Mouse (Mus musculus) heart, postnatal 0 days (tissue): ENCODE measurements at regions not wholly inside any gene's neighbourhood (a gene's known extent, or its start where the extent isn't known, plus 50 kb on each side); places are given as distances from the start of the nearest gene placed in this dataset.

Source experiments
- ATAC-seq: fragments of 200-750 bp; cut with Nextera tagmentation; 2 replicates; pipeline ENCODE4 v1.8.0; 2017; ENCODE audit warnings: low read depth, moderate number of reproducible peaks, moderate library complexity; ENCODE audit not compliant: insufficient read depth
- DNase-seq: peaks from one replicate; pipeline ENCODE4 v3.0.0-alpha.2; 2016; ENCODE audit warnings: low spot score
- H3K27ac ChIP-seq: fragments of 300-500 bp; sonication (generic); 2 replicates; pipeline ENCODE4 v1.5.1; 2014; ENCODE audit warnings: low read depth, mild to moderate bottlenecking
- H3K27me3 ChIP-seq: fragments of 300-500 bp; sonication (generic); 2 replicates; pipeline ENCODE4 v1.6.1; 2014; ENCODE audit warnings: low read length, mixed read lengths; ENCODE audit not compliant: control insufficient read depth, insufficient read depth
- H3K36me3 ChIP-seq: fragments of 300-500 bp; sonication (generic); replicated peaks from 2 replicates; pipeline ENCODE4 v1.6.1; 2014; ENCODE audit warnings: low read length, mixed read lengths; ENCODE audit not compliant: control insufficient read depth, insufficient read depth
- H3K4me1 ChIP-seq: fragments of 300-500 bp; sonication (generic); 2 replicates; pipeline ENCODE4 v1.6.1; 2014; ENCODE audit warnings: antibody characterized with exemption; ENCODE audit not compliant: control insufficient read depth, insufficient read depth
- H3K4me2 ChIP-seq: fragments of 300-500 bp; sonication (generic); 2 replicates; pipeline ENCODE4 v1.6.1; 2014; ENCODE audit warnings: low read depth, mild to moderate bottlenecking, low read length, moderate library complexity
- H3K4me3 ChIP-seq: fragments of 300-500 bp; sonication (generic); 2 replicates; pipeline ENCODE4 v1.5.1; 2014; ENCODE audit warnings: low read depth, low read length
- H3K9ac ChIP-seq: fragments of 300-500 bp; sonication (generic); replicated peaks from 2 replicates; pipeline ENCODE4 v1.6.1; 2014; ENCODE audit warnings: low read depth, low read length, mixed read lengths
- H3K9me3 ChIP-seq: fragments of 300-500 bp; sonication (generic); replicated peaks from 2 replicates; pipeline ENCODE4 v1.6.1; 2016; ENCODE audit warnings: low read length; ENCODE audit not compliant: control insufficient read depth
- CTCF ChIP-seq: IDR thresholded peaks from 2 replicates; pipeline ENCODE4 v1.5.1; 2016; ENCODE audit warnings: antibody characterized with exemption, control low read depth, low read depth
- EP300 ChIP-seq: IDR thresholded peaks from 2 replicates; pipeline ENCODE4 v1.6.1; 2016; ENCODE audit warnings: antibody characterized with exemption, low read depth
- WGBS: fragments of 180-500 bp; shearing (Covaris S2); extraction: QIAGEN DNeasy Blood & Tissue Kit; methylation state at CpG from one replicate; pipeline ENCODE4 v1.1.7; 2014; 5-methylcytosine and 5-hydroxymethylcytosine counted together

- DNase-seq: no peak
- ATAC-seq: no peak
- TF ChIP-seq EP300: no peak
- no peak for TF ChIP-seq CTCF
Observed at GRCm38 (mm10) chr16:95196141-95196540, 61.2 kb upstream of the Kcnj15 start.

GRCm38 (mm10) chr16:95196622-95197021 lies 60.7 kb upstream of the Kcnj15 start:
- 0% methylated on average over 1 of the region's 1 CpGs for WGBS
- H3K27ac ChIP-seq: no peak overlapping the region
- H3K9ac ChIP-seq: no peak overlapping the region
- H3K4me3 ChIP-seq: no peak overlapping the region
- DNase-seq: peak; percentile 54
- no peaks in the 10 kb centered on the region for H3K9me3 ChIP-seq
- H3K4me1 ChIP-seq: no peaks in the 10 kb centered on the region
- H3K4me2 ChIP-seq: no peak overlapping the region
- no peaks in the 10 kb centered on the region for H3K36me3 ChIP-seq
- no peaks in the 10 kb centered on the region for H3K27me3 ChIP-seq
- TF ChIP-seq CTCF: peak; percentile 82
- TF ChIP-seq EP300: no peak
- no peak; the same call in 1 of the 2 replicates for ATAC-seq

More at GRCm38 (mm10) chr16:95196141-95196540, 61.2 kb upstream of the Kcnj15 start:
- Histone ChIP-seq H3K4me1 (no peaks in the 10 kb centered on the region), H3K27me3 (no peaks in the 10 kb centered on the region), H3K4me2 (no peak overlapping the region), H3K4me3 (no peak overlapping the region), H3K9ac (no peak overlapping the region), H3K27ac (no peak overlapping the region), H3K36me3 (no peaks in the 10 kb centered on the region), H3K9me3 (no peaks in the 10 kb centered on the region)
- 56% methylated on average over 4 of the region's 4 CpGs for WGBS

- TF ChIP-seq EP300: no peak
- no peak for TF ChIP-seq CTCF
- Histone ChIP-seq H3K4me1 (no peaks in the 10 kb centered on the region), H3K9ac (no peak overlapping the region), H3K36me3 (no peaks in the 10 kb centered on the region), H3K27ac (no peak overlapping the region), H3K9me3 (no peaks in the 10 kb centered on the region), H3K4me3 (no peak overlapping the region), H3K4me2 (no peak overlapping the region), H3K27me3 (no peaks in the 10 kb centered on the region)
- 52% methylated on average over 19 of the region's 19 CpGs for WGBS
- ATAC-seq: no peak
- no peak for DNase-seq
Observed at GRCm38 (mm10) chr16:95198795-95199563, 58.4 kb upstream of the Kcnj15 start.

GRCm38 (mm10) chr16:95202126-95202883 lies 55.1 kb upstream of the Kcnj15 start:
- H3K9me3 ChIP-seq: no peaks in the 10 kb centered on the region
- no peaks in the 10 kb centered on the region for H3K4me1 ChIP-seq
- ATAC-seq (no peak), DNase-seq (no peak)
- no peak for TF ChIP-seq CTCF
- TF ChIP-seq EP300: no peak
- H3K4me2 ChIP-seq: no peak overlapping the region
- no peak overlapping the region for H3K27ac ChIP-seq
- H3K9ac ChIP-seq: no peak overlapping the region
- H3K27me3 ChIP-seq: no peaks in the 10 kb centered on the region
- no peak overlapping the region for H3K4me3 ChIP-seq
- no peaks in the 10 kb centered on the region for H3K36me3 ChIP-seq
- 62% methylated on average over 7 of the region's 7 CpGs for WGBS

DNA sequence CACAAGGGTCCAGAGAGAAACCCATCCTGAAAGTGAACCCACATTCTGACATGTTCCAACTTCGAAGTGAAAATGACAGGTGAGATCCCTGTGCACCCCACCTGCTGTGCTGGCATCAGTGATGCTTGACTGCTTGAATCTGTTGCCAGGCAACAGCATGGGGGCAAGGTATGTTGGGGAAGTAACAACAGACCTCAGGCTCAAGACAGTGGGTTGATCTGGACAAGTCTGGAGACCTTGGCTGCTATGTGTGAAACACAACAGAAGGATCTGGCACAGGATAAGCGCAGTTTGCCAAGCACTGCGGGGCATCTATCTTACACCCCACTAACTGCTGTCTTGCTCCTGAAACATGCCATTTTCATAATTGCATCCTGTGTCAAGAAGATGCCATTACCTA lies 54.3 kb upstream of the Kcnj15 start:
- Histone ChIP-seq H3K9me3 (no peaks in the 10 kb centered on the region), H3K27ac (no peak overlapping the region), H3K27me3 (no peaks in the 10 kb centered on the region), H3K4me1 (no peaks in the 10 kb centered on the region), H3K4me3 (no peak overlapping the region), H3K4me2 (no peak overlapping the region), H3K9ac (no peak overlapping the region), H3K36me3 (no peaks in the 10 kb centered on the region)
- ATAC-seq (no peak), DNase-seq (no peak)
- WGBS: 81% methylated on average over 3 of the region's 3 CpGs
- TF ChIP-seq CTCF: no peak
